ENCODE assay signal across 8 mouse cellular contexts in the genomic region with DNA sequence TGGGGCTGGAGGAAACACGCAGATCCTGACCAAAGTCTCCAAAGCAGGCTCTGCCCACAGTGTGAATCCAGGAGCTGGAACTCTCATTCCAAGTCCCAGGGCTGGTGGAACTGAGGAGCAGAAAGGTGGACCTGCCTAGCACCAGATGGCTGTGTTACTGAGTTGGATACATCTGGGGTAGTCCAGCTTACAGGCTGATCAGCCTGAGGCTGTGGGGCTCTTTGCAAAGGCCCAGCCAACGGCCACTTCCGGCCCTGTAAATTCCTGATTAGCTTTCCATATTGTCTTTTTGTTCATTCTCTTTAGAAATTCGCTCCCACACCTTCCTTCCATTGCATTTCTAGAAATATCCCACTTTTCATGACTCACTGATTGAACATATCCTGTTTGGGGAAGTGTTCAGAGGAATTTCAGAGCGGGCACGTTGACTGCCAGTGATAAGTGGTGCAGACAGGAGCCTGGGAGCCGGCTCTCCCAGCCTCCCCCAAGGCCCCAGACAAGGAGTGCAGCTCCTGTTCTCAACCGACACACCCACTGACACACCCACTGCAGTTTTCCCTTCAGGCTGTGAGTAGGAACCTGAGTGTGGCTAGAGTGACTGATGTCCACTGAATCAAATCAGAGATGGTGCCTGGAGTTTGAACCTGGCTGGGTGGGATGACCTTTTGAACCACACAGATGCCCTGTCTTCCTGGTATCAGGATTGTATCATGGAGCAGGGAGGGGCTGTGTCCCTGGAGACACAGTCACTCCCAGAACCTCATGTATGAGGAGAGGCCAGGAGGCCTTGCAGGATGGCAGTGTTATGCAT.
A peak's percentile ranks its signal among the peaks of the same experiment; 100 is the strongest.
DNase-seq lines count a peak whose midpoint lies in the region; ATAC-seq and TF ChIP-seq lines count a peak whose summit lies in the region.

No protein-coding gene starts in this region.

- H3K4me3 ChIP-seq in MEL (ENCODE audit: control insufficient read depth in 1 of 2, insufficient read depth in 1 of 2, low read depth in 2 of 2, low read length in 2 of 2) = no peak overlapping the region
- H3K4me3 ChIP-seq in kidney, postnatal 0 days (replicated peaks; ENCODE audit: low read depth, low read length) = no peak overlapping the region
- H3K4me3 ChIP-seq in neural tube, embryonic 14.5 days (ENCODE audit: low read depth, low read length) = no peak overlapping the region

- no peaks in the 10 kb centered on the region for H3K79me2 ChIP-seq in MEL (ENCODE audit: control insufficient read depth, insufficient read depth, low read length, poor library complexity)

- no peaks in the 10 kb centered on the region for H3K9me3 ChIP-seq in MEL (replicated peaks; ENCODE audit: insufficient read depth, low read length)
- H3K9me3 ChIP-seq in kidney, postnatal 0 days (replicated peaks; ENCODE audit: low read length) = no peaks in the 10 kb centered on the region
- H3K9me3 ChIP-seq in neural tube, embryonic 14.5 days (ENCODE audit: control insufficient read depth, low read length) = no peaks in the 10 kb centered on the region

- no peaks in the 10 kb centered on the region for H3K27me3 ChIP-seq in MEL (ENCODE audit: control insufficient read depth in 1 of 2, insufficient read depth in 2 of 2, low read length in 2 of 2)
- H3K27me3 ChIP-seq in kidney, postnatal 0 days (ENCODE audit: insufficient read depth, low read length) = no peaks in the 10 kb centered on the region
- no peaks in the 10 kb centered on the region for H3K27me3 ChIP-seq in neural tube, embryonic 14.5 days (ENCODE audit: control insufficient read depth, insufficient read depth, low read length)

- H3K36me3 ChIP-seq in MEL (ENCODE audit: control insufficient read depth in 1 of 2, insufficient read depth in 2 of 2, low read length in 2 of 2) = no peaks in the 10 kb centered on the region
- no peaks in the 10 kb centered on the region for H3K36me3 ChIP-seq in kidney, postnatal 0 days (ENCODE audit: insufficient read depth, low read length)
- no peaks in the 10 kb centered on the region for H3K36me3 ChIP-seq in neural tube, embryonic 14.5 days (ENCODE audit: control insufficient read depth, insufficient read depth, low read length)

- H3K4me2 ChIP-seq in kidney, postnatal 0 days (ENCODE audit: low read length) = no peak overlapping the region
- H3K4me2 ChIP-seq in neural tube, embryonic 14.5 days (ENCODE audit: low read depth, low read length) = no peak overlapping the region

- H3K27ac ChIP-seq in MEL (ENCODE audit: control insufficient read depth, low read depth, low read length) = no peak overlapping the region
- H3K27ac ChIP-seq in kidney, postnatal 0 days = peak overlapping the region; percentile 56
- H3K27ac ChIP-seq in neural tube, embryonic 14.5 days (ENCODE audit: low read depth, low read length) = peak overlapping the region; percentile 12; the same call in 1 of the 2 replicates

- 44% methylated on average over 8 of the region's 8 CpGs for WGBS in kidney, postnatal 0 days
- 62% methylated on average over 8 of the region's 8 CpGs for WGBS in neural tube, embryonic 14.5 days

- no peak overlapping the region for H3K9ac ChIP-seq in MEL (ENCODE audit: control insufficient read depth, low read depth, low read length, poor library complexity, severe bottlenecking)
- H3K9ac ChIP-seq in kidney, postnatal 0 days (ENCODE audit: low read depth, low read length) = no peak overlapping the region
- no peak overlapping the region for H3K9ac ChIP-seq in neural tube, embryonic 14.5 days (replicated peaks; ENCODE audit: low read depth, low read length)

- no peak; a peak in 1 of 4 replicates for TF ChIP-seq EP300 in MEL (IDR thresholded peaks at IDR 0.05; ENCODE audit: low read depth in 1 of 2, low read length in 2 of 2)

- ATAC-seq in frontal cortex, adult (ENCODE audit: low TSS enrichment) = peak; percentile 23; the same call in 1 of the 2 replicates
- no peak for ATAC-seq in kidney, postnatal 0 days (replicated peaks; ENCODE audit: low FRiP score, low read depth)
- no peak for ATAC-seq in neural tube, embryonic 14.5 days (ENCODE audit: low read depth)
- ATAC-seq in CD4-positive, CD25-positive, alpha-beta regulatory T cell, adult 4 months = no peak

- peaks cover 0 to 9% of the 10 kb centered on the region in 2 experiments; a peak in 2 of 4 replicates for H3K4me1 ChIP-seq in MEL (ENCODE audit: control insufficient read depth in 1 of 2, insufficient read depth in 2 of 2, low read length in 2 of 2)
- peaks cover 30% of the 10 kb centered on the region for H3K4me1 ChIP-seq in kidney, postnatal 0 days (replicated peaks; ENCODE audit: insufficient read depth, low read length)
- peaks cover 53% of the 10 kb centered on the region for H3K4me1 ChIP-seq in neural tube, embryonic 14.5 days (ENCODE audit: control insufficient read depth, insufficient read depth, low read length)

- TF ChIP-seq POLR2A in MEL (IDR thresholded peaks at IDR 0.05; ENCODE audit: control insufficient read depth in 1 of 2, insufficient read depth in 1 of 2, low read depth in 1 of 2, low read length in 2 of 2, poor library complexity in 1 of 2) = no peak

- no peak for DNase-seq in frontal cortex, postnatal 36 days (ENCODE audit: low spot score in 2 of 2)
- DNase-seq in MEL (ENCODE audit: low read depth, low spot score) = peak; percentile 63
- DNase-seq in heart, adult 11 months = peak; percentile 98
- no peak for DNase-seq in kidney, postnatal 0 days (ENCODE audit: low spot score)
- DNase-seq in frontal cortex, postnatal 10 days (ENCODE audit: low spot score in 2 of 2) = no peak

- no peak for TF ChIP-seq RAD21 in MEL (IDR thresholded peaks at IDR 0.05; ENCODE audit: low read depth, low read length)

- no peak for TF ChIP-seq CTCF in MEL (IDR thresholded peaks at IDR 0.05 in 2 of 3, conservative IDR thresholded peaks at IDR 0.05 in 1 of 3; ENCODE audit: control insufficient read depth in 1 of 3, insufficient read depth in 1 of 3, low read depth in 2 of 3, low read length in 3 of 3, poor library complexity in 1 of 3, severe bottlenecking in 1 of 3)
- TF ChIP-seq CTCF in kidney, postnatal 0 days (IDR thresholded peaks at IDR 0.05; ENCODE audit: low read depth) = no peak

TF ChIP-seq in MEL, 35 proteins besides CTCF, POLR2A, EP300 and RAD21:
- TF ChIP-seq ZKSCAN1 (IDR thresholded peaks at IDR 0.05; ENCODE audit: low read depth, low read length) (no peak), NRF1 (IDR thresholded peaks at IDR 0.05; ENCODE audit: insufficient read depth, low read depth, low read length, poor library complexity, severe bottlenecking) (no peak), GATA1 (IDR thresholded peaks at IDR 0.05; ENCODE audit: low read depth, low read length) (no peak), MYC (IDR thresholded peaks at IDR 0.05; ENCODE audit: low read depth, low read length) (no peak), POLR2AphosphoS5 (IDR thresholded peaks at IDR 0.05; ENCODE audit: borderline replicate concordance, low read depth, low read length) (no peak), UBTF (IDR thresholded peaks at IDR 0.05; ENCODE audit: borderline replicate concordance, insufficient read depth, low read depth, low read length) (no peak), KAT2A (conservative IDR thresholded peaks at IDR 0.05; ENCODE audit: low read depth, low read length) (no peak), GABPA (IDR thresholded peaks at IDR 0.05; ENCODE audit: low read depth, low read length) (no peak)
TF ChIP-seq in MEL: peak in this region for 0.

Comparison
In these comparisons a context has a peak if more than half of its experiments do, and no peak if none do; other contexts are left out.
1. DNase-seq: peak in MEL (single experiment) and heart, adult 11 months (single experiment); none in frontal cortex, postnatal 36 days (0 of 2), kidney, postnatal 0 days (single experiment) and frontal cortex, postnatal 10 days (0 of 2).